Mouse (Mus musculus) left cerebral cortex, adult 2 months (tissue): ENCODE results near the gene Clec16a. TPM values are rescaled to one million over a fixed set of nuclear protein-coding genes. Genes with fewer than 3 reads are reported as not detected.

Source experiments
- DNase-seq, 2 experiments: peaks; one replicate each; pipeline ENCODE4 v3.0.0; 2021 to 2022; ENCODE audit warnings: low spot score in 2 of 2, mixed read lengths in 1 of 2; ENCODE audit errors: extremely low spot score in 1 of 2
- H3K27ac ChIP-seq: fragments of 200-600 bp; 2 replicates; pipeline ENCODE4 v1.8.1; 2022
- H3K4me3 ChIP-seq: fragments of 200-600 bp; 2 replicates; pipeline ENCODE4 v1.8.1; 2022
- CTCF ChIP-seq: fragments of 200-600 bp; IDR thresholded peaks from 2 replicates; pipeline ENCODE4 v1.8.1; 2022; ENCODE audit warnings: antibody characterized with exemption, mild to moderate bottlenecking, moderate library complexity
- intact Hi-C: fragments of 180-260 bp; cut with DNase I; formaldehyde crosslinking; loops from one replicate; pipeline ENCODE4 v1.15.1; 2025
- total RNA-seq, 2 experiments: library from RNA; stranded (reverse); gene quantifications; 2 replicates each; pipeline ENCODE4 v1.2.3; 2021

Gene Clec16a
- total RNA-seq, 2 experiments from 2014 or later = 105 to 106 TPM

GRCm38 (mm10) chr16:10674957-10675356 lies 129.8 kb downstream of the Clec16a start:
- intact Hi-C loops = no loop called here
- H3K4me3 ChIP-seq = no peak overlapping the region
- H3K27ac ChIP-seq = no peak overlapping the region
- no peak for DNase-seq
- no peak for TF ChIP-seq CTCF

- Histone ChIP-seq H3K4me3 (no peak overlapping the region), H3K27ac (no peak overlapping the region)
- no peak for TF ChIP-seq CTCF
- intact Hi-C loops = no loop called here
- DNase-seq = no peak
Observed at GRCm38 (mm10) chr16:10675612-10676011, 130.5 kb downstream of the Clec16a start.

DNA sequence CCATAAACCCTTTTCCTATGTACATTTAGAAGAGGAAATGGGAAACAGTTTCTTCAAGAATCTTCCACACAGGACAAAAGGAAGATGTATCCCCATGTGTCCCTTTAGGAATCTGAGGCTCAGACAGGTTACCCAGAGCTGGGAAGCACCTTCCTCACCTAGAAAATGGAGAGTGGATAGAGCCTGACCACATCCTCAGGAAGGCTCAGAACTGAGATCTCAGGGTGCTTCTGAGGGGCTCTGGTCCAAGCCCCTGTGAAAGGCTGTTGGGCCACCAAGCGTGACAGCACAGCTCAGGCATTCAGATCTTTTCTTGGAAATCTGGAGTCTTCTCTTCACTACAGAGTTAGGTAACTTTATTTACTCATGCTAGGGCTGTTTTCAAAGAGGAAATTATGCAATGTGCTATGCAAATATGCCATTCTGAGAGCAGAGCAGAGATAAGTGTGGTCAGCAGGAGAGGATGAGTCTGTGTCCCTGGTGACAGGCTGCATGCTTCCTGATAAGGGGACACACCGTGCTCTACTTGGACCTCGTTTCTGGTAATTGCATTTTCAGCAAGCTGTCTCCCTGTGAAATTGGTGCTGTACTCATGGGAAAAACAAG lies 131.4 kb downstream of the Clec16a start:
- no peak overlapping the region for H3K27ac ChIP-seq
- no peak for DNase-seq
- no peak for TF ChIP-seq CTCF
- no peak overlapping the region for H3K4me3 ChIP-seq
- intact Hi-C loops = no loop called here

GRCm38 (mm10) chr16:10682521-10682920 lies 137.4 kb downstream of the Clec16a start:
- no peak for DNase-seq
- intact Hi-C loops = no loop called here
- Histone ChIP-seq H3K27ac (no peak overlapping the region), H3K4me3 (no peak overlapping the region)
- TF ChIP-seq CTCF = no peak

- intact Hi-C loops = no loop called here
Observed at GRCm38 (mm10) chr16:10683193-10684000, 138.3 kb downstream of the Clec16a start.

DNA sequence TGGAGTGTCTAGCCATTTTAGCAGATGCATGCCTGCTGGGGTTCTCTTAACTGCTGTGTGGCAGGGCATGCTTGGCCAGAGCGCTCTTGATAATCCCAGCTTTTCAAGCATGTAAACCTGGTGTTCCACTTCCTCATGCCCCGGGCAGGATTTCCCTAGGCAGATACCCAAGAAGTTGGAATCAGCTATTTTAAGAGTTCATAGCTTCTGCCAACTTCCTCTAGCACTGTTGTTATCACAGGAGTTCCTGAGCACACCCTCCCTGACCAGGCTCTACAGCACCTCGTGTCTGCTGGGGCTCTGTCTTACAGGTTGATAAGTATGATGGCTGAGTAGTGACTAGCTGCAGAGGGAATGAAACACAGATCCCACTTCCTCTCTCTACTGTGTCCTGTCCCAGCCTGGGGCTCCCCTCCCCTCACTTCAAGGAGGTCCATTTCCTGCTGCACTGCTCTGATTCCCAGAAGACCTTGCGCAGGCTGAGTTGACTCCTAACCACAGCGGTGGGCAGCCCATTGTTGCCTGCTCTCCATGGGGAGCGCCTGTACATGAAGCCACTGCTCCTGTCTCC lies 144.7 kb downstream of the Clec16a start:
- no peak for DNase-seq
- no peak for TF ChIP-seq CTCF
- Histone ChIP-seq H3K4me3 (no peak overlapping the region), H3K27ac (no peak overlapping the region)
- intact Hi-C loops = no loop called here

More at GRCm38 (mm10) chr16:10683193-10684000, 138.3 kb downstream of the Clec16a start:
- no peak overlapping the region for H3K27ac ChIP-seq
- no peak for TF ChIP-seq CTCF
- no peak for DNase-seq
- no peak overlapping the region for H3K4me3 ChIP-seq

DNA sequence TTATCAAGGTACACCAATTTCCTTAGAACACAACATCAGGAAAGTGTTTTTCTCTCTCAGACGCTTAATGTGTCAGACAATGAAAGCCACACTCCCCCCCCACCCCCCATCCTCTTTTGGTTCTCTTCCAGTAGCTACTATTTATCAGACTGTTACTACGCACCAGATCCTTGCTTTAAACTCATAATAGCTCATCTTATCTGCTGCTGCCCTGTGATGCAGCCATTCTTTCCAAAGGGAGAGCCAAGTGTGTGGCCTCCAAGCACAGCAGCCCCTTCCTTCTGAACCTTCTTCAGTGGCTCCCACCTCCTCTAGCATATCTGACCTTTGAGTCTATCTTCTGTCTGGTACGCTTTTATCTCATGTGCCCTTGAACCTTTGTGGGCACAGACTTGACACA lies 145.3 kb downstream of the Clec16a start:
- intact Hi-C loops = no loop called here
- no peak for TF ChIP-seq CTCF
- H3K27ac ChIP-seq = no peak overlapping the region
- DNase-seq = no peak
- H3K4me3 ChIP-seq = no peak overlapping the region

DNA sequence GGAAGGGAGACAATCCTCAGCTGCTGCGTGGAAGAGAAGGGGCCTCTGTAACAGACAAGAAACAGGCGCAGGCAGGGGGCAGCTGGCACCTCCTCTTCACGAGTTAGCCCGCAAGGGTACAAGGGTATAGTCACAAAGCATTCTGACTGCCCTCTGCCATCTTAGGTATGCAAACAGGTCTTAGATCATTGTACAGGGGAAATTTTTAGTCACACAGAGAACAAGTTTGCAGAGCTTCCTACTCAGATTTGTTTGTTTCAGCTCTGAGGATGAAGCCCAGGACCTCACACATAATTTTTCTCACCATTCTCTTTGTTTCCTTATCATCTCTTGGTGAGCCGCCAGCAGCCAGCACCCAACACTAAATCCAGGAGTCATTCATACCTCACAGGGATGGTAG lies 146.6 kb downstream of the Clec16a start:
- no peak for TF ChIP-seq CTCF
- Histone ChIP-seq H3K27ac (no peak overlapping the region), H3K4me3 (no peak overlapping the region)
- no peak for DNase-seq
- intact Hi-C loops = no loop called here

DNA sequence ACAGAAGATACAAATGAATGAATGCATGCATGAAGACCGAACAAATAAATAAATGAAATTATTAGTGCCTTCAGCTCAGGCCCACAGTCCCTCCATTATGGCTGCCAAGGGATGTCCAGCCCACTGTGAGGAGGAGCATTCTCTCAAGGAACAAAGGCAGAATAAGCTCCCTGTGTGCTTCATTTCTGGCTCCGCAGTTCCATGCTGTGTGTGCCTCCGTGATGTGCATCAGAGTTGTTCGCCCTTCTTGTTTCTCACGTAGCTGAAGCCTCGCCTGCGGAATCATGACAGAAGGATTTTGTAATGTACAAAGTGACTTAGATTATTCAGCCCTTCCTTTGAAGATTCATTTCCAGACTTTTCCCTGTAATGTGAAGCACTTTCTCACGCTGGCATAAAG lies 147.7 kb downstream of the Clec16a start:
- intact Hi-C loops = no loop called here
- TF ChIP-seq CTCF = no peak
- no peak overlapping the region for H3K27ac ChIP-seq
- DNase-seq = no peak
- no peak overlapping the region for H3K4me3 ChIP-seq

- no peak for DNase-seq
- H3K4me3 ChIP-seq = no peak overlapping the region
- intact Hi-C loops = no loop called here
- H3K27ac ChIP-seq = no peak overlapping the region
- TF ChIP-seq CTCF = no peak
Observed at GRCm38 (mm10) chr16:10693424-10693823, 148.3 kb downstream of the Clec16a start.

GRCm38 (mm10) chr16:10694414-10694851 lies 149.3 kb downstream of the Clec16a start:
- no peak for DNase-seq
- intact Hi-C loops = no loop called here
- Histone ChIP-seq H3K27ac (no peak overlapping the region), H3K4me3 (no peak overlapping the region)
- TF ChIP-seq CTCF = no peak

DNA sequence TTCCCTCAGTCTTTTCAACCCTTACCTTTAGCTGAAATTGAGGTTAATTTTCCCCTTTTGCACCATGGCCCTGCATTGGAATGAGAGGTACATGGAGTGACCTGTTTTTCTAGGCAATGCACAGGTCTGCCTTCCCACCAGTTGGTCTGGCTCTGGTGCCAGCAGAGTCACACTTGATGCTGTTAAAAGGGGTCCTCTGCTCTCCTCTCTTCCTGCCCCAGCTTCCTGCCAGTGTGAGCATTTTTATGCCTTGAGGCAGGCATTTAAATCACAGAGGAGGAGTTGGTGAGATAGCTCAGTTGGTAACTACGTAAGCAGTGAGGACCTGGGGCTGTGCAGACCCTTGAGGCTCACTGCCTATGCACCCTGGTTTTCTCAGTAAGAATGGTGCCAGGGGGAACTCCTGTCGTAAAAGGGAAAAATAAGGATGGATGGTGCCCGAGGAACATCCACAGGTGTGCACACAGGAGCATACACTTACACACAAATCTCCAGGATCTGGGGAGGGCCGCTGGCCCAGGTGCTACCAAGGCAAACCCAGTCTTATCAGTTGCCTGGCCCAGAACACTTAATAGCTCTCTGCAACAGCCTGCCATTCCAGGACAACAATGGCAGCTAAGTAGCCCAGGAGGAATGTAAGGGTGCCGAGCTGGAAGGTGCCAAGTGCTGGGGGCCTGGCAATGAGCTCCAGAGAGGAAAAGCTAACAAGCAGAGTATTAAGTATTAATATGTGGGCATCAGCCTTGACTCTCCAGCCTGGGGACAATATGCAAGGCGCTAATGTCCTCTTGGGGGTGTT lies 152.9 kb downstream of the Clec16a start:
- intact Hi-C loops = no loop called here
- no peak for DNase-seq
- Histone ChIP-seq H3K4me3 (no peak overlapping the region), H3K27ac (no peak overlapping the region)
- no peak for TF ChIP-seq CTCF
